Mouse (Mus musculus) cerebellum, postnatal 36 days (tissue): ENCODE measurements around the gene Arl2bp.
A peak's percentile ranks its signal among the peaks of the same experiment; 100 is the strongest.

Source experiments
- DNase-seq, 2 experiments: peaks; one replicate each; pipeline ENCODE4 v3.0.0; 2021 to 2022; ENCODE audit warnings: mixed read lengths in 2 of 2

The Arl2bp gene

DNA sequence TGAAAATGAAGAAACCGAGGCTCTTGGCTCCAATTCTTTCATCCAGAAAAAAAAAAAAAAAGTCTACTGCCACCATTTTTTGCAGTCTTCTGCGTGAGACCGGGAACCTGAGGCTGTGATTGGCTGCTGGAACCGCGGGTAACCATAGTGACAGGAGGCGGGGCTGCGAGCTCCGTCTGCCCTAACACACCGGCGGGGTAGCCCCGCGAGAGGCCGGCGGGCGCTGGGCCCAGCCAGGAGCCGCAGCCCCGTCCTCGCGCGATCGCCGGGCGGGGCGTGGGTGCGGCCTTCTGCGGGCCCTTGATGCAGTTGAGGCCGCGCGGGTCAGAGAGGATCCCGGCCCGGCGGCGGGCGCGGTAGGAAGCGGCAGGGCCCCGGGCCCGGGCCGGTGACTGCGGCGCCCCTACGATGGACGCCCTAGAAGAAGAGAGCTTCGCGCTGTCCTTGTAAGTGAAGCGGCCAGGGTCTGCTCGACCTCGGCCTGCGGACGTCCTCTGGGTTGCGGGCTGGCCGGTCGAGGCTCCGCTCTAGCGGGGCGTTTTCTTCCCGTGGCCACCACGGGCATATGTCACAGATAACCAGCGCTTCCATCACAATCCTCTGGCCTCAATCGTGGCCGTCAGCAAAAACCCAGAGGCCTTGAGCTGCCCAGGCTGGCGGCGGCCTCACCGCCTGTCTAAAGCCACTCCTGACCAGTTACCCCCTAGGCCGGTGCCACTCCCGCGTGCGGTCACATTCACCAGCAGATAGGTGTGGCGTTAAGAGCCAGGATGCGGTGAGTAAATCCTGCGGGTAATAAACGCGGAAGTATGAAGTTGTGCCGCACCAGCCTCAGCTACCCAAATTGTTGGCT lies at the start of gene Arl2bp:
Arl2bp (plus strand) TSS at position 145 of the 853 bp plus-strand sequence.
- DNase-seq, result peak; percentile 92 to 94

DNA sequence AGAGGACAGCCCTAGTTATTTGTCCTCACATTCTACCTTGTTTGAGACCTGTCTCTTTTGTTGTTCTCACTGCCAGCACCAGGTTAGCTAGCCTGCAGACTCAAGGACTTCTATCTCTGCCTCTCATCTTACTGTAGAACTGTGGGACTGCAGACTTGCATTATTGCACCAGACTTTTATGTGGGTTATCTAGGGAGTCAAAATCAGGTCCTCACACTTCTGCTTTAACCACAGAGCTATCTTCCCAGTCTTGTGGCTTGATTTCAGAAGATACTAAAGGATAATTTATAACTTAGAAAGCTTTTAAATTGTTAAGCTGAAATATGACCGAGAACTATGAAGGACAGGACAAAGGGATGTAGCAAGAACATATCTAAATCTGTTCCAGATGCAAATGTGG lies 41.5 kb upstream of the Arl2bp start:
- DNase-seq, result no peak

DNA sequence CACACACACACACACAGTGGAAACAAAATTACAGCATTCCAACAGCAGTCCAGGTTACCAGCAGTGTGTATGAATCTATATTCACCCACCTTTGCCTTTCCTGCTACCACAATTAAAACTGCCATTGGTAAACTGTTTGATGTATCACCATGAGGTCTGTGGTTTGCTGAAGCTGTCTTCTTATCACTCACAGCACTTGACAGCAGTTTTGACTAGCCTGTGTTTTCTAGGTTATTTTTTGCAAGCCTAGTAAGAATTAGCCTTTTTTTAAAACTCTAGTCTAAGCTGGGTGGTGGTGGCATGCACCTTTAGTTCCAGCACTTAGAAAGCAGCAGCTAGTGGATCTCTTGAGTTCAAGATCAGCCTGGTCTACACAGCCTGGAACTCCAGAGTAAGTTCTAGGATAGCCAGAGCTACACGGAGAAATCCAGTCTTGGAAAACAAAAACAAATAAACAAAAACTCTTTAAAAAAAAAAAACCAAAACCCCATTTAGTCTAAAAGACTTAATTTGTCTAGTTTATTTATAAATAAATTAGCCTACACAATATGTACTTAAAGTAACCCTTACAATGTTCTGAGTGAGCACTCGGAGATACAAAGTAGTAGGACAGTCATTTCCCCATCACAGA lies 32.7 kb upstream of the Arl2bp start:
- no peak for DNase-seq

DNA sequence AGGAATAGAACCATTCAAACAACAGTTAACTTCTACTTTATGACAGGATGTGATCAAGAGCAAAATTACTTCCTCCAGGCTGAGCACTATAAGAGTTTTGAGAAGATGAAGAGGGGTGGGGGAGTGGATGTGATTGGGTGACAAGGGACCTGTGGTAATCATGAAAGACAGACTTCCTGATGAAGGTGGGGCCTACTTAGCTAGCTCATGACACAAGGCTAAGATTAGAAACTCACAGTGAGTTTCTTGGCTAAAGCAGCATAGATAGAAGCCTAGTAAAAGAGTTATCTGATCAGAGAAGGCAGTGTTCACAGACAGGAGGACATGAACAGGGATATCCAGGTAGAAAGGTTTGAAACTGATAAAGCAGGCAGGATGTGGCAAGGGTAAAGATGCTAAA lies 32.2 kb upstream of the Arl2bp start:
- DNase-seq, result no peak

DNA sequence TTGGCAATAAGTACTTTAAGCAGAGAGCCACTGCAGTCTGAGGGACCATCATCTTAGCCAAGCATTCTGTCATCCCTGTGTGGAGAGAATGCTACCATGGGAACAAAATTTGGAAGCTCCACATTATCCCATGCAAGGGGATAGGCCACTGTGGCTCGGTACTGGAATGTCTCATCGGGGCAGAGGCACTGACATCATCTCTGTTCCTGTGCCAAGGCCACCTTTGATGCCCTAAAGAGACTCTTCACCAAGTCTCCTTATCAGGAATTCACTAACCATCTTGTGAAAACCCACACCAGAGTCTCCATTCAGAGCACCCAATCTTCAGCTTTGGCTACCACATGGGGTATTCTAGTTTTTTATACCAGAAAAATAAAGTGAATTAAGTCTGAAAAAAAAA lies 25.2 kb upstream of the Arl2bp start:
- DNase-seq, result no peak

DNA sequence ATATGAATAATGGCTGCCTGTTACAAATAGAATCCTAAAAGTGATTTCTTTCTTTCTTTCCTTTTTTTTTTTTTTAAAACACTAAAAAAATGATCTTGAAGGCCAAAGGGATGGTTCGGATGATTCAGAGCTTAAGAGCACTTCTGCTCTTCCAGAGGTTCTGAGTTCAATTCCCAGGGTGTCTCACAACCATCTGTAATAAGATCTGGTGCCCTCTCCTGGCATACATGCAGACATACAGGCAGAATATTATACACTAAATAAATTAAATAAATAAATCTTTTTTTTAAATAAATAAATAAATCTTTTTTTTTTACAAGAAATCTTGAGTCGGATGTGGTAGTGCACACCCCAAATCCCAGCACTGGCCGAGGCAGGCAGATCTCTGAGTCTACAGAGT lies 24.5 kb upstream of the Arl2bp start:
- DNase-seq, result no peak

DNA sequence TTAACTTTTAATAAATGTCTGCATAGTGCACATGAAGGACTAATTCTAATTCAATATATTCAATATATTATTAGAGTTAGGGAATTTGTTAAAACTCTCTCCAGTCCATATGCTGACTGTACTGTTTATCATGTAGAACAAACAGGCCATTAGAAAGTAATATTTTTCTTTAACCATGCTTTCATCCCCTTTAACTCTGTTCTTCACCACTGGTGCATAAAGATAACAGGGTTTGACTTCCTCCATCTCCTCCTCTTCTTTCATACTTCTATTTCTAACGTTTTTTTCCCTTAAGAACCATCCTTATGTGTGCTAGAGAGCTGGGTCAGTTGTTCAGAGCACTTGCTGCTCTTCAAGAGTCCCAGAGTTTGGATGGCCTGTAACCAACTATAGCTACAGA lies 21.2 kb upstream of the Arl2bp start:
- no peak for DNase-seq

DNA sequence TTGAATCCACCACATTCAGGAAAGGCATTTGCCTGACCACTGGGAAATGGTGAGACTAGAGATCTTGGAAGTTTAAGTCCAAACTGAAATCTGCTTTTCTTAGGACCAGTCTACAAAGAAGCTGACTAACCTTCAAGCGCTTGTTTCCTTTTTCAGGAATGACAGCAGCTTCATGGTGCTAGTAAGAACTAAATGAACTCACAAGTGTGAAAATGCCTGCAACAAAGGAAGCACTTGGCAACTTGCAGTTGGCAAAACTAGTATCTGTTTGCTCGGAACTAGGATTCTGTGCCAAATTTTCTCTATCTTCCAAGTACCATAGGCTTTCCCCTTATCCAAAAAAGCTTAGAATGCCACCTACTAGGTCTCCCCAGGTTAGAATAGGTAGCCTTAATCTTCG lies 20.2 kb upstream of the Arl2bp start:
- no peak for DNase-seq

DNA sequence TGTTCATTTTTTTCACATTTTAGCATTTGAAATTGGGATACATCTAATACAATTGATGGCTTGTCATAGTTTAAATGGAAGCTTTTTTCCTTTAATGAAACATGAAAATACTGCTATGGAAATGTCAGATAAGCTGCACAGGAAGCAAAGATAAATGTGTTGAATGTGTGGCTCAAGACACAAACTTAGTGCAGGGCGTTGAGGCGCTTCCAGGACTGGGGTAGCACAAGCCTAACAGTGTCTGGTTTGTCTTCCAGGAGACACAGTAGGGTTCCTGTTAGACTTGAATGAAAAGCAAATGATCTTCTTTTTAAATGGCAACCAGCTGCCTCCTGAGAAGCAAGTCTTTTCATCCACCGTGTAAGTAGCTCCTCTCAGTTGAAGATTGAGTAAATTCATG lies 16.9 kb upstream of the Arl2bp start:
- DNase-seq, result no peak

DNA sequence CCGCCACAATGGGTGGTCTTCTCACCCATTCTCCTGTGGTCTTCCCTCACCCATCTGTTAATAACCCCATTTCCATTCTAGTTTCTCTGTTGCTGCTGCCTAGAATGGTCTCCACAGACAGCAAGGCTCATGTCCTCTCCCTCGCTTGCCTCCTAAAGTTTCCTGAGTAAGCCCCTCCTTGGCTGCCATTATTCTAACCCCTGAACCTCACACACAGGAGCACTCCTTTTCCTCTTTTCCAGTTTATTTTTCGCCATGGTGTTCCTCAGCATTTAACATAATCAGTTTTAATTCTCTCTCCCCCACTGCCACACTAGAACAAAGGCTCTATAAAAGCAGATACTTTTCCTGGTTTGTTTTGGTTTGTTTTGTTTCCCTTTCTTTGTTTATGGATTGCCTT lies 13.4 kb upstream of the Arl2bp start:
- no peak for DNase-seq

DNA sequence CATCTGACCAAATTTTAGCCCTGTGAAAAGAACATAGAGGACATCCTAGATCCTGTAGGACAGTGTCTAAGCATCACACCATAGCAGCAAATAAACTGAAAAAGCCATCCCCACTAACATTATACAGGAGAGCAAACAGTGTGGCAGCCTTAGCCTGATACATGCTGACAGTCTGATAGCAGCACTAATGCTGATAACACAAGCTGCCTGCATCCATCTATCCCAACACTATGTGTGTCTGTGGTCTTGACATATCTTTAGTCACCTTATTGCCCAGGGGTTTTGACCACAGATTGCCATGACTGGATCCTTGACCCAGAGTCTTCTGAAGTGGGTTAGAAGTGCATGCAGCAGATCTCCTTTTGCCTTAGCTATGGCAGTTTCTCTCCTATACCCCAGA lies 11.4 kb upstream of the Arl2bp start:
- no peak for DNase-seq

DNA sequence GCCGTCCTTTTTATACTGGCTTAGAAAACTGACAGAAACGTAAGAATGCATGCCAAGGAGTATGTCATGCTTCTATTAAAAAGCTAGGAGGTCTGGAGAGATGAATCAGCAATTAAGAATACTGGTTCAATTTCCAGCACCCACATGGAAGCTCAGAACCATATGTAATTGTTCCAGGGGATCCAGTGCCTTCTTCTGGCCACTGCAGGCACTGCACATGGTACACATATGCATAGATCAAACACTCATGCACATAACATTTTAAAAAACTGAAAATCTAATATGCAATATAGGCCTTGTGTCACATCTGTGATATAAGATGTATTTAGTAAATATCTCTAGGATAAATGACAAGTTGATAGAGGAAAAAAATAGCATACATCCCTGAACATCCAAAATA lies 8.4 kb upstream of the Arl2bp start:
- DNase-seq, result no peak

DNA sequence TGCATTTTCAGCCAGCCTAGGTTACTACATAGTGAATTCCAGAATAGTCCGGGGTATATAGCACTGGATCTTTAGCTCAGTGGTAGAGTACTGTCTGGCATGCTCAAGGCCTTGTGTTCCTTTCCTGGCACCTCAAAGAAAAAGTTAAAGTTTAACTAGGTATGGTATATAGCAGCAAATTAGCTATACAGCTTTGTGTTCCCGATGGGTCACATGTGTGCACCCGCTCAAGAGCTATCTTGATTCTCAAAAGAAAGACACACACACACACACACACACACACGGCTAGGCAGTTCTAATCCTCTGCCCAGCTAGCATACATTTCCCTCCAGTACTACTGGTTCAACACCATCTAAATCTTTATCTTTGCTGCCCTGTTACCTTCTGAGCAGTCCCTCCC lies 6.0 kb upstream of the Arl2bp start:
- DNase-seq, result no peak

DNA sequence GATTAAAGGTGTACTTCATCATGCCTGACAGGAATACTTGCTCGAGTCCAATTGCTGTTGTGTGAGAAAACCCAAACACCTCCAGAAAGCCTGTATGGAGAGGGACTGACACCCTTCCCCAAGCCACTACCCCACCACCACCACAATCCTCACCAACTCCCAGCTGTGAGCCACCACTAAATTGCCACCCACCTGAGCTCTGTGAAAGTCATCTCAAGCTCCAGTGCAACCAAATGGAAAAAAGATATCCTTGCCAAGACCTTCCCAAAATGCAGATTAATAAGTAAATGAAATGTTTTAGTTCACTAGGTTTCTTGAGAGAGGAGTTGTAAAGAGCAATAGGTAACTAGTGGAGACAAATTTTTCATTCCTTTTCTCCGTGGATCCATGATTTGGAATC lies 1.7 kb upstream of the Arl2bp start:
- DNase-seq, result no peak

DNA sequence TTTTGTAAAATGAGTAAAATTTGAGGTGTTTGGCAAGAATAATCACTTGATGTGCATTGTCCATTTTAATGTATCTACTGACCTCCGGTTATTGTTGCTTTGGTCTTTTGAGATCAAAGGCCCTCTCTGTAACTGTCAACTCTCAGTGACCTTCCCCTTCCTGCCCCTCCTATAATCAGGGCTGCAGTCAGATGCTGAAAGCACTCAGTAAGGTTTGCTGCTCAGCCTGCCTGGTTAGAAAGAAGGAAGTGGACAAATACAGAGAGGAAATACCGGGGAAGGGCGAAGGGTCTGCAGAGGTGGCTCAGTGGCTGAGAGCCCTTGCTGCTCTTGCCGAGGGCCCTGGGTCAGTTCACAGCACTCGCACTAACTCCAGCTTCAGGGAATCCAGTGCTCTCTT lies 8.0 kb downstream of the Arl2bp start:
- no peak for DNase-seq

DNA sequence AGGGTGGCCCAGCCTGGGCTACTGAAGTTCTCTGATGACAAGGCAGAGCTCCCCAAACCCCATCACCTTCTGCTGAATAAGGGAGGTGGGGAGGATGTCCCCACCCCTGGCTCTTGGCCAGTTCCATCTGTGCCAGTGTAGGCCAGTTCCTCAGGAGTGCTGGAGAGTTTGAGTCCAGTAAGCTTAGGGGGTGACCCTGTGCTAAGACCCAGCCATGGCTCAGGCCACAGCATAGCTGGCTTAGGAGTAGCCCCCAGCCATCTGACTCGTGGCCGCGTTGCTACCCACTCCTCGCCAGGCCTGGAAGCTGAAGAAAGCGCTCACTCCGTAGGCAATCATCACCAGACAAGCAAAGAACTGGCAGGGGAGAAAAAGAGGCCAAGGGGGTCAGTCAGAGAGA lies 9.5 kb downstream of the Arl2bp start:
- DNase-seq, result no peak

DNA sequence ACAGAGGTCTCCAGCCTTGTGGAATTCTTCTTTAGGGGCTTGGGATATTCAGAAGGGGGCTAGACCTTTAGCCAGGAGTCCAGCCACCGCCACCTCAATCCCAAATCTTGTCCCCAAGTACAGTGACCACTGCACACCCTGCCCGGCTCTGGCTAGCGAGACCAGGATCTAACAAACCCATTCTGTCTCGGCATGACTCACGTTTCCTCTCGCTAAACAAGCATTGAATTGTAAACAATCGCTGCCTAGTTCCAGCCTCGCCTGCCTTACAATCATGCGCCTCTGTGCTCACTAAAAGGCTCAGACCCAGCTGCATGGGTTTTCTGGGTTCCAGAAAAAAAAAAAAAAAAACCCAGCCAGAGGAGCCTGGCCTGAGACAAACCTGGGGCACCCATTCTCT lies 12.2 kb downstream of the Arl2bp start:
- no peak for DNase-seq

DNA sequence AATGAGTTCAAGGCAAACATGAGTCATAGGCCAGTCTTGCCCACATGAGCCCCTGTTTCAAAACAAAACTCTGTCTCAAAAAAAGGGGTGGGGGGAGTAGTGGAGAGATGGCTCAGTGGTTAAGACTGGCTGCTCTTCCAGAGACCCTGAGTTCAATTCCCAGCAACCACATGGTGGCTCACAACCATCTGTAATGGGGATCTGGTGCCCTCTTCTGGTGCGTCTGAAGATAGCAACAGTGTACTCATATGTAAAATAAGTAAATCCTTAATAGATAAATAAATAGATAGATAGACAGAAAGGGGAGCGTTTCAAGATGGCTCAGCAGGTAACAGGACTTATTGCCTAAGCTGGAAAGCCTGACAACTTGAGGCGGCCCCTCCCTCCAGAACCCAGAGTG lies 14.0 kb downstream of the Arl2bp start:
- DNase-seq, result no peak

DNA sequence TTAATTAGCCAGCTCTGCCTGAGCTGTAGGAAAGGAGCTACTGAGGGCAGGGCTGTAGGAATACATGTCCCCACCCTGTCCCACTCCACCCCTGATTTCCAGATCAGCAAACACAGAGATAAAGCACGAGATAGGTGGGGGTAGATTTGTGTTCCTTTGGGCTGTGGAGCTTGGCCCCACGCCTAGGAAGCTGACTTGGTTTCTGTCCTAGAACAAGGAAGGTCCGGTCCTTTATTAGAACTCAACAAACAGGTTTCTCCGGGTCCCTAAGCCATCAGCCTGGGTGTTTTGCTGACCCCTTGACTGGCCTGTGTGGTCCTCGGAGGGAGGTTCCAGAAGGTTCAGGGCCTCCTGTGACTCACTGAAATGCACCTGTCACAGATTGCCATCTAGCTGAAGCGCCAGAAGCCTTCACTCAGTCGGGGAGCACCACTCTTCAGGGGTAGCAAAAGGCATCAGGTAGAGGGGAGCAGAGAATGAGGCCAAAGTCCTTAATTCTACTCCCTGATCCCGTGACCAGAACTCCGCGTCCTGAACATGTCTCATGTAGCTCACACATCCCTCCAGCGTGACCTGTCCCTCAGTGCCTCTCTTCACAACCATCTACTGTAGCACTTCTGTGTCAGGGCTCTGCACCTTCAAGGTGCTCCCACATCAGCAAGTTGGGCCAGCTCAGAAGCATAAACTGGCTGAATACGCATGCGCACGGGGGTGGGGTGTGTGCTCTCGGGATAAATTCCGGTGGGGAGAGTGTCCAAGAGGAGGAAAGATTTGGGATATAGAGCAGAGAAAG lies 16.5 kb downstream of the Arl2bp start:
- DNase-seq, result no peak

DNA sequence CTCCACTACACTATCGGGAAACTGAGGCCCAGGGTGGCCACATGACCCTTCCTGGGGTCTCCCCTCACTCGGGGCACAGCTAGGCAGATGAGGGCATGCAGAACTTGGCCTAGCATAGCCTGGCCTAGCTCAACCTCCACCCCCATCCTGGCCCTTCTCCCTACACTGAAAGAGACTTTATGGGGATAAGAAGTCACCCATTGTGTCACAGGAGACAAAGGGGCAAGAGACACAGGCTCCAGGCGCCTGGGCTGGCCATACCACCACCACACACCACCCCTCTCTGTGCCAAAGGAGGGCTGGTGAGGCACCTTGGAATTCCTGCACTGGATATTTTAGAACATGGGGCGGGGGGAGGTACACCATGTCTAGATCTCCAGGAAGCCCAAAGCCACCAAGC lies 17.9 kb downstream of the Arl2bp start:
- DNase-seq, result no peak

DNA sequence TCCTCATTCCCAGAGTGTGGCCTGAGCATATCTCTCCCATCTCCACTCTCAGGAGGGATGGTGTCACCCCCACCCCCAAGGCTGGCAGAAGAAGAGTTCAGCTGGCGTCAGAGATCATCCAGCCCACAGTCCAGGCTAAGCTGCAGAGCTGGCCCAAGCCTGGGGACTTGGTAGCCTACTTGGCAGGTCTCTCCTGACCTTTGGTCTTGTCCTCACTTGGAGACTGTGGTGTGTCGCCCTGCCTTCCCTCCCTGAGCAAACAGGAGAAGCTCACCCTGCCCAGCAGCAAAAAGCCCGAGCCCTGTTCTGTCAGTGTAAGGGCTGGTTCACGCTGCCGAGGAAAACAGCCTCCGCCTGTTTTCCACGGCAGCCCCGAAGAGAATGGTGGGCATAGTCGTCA lies 19.6 kb downstream of the Arl2bp start:
- no peak for DNase-seq

DNA sequence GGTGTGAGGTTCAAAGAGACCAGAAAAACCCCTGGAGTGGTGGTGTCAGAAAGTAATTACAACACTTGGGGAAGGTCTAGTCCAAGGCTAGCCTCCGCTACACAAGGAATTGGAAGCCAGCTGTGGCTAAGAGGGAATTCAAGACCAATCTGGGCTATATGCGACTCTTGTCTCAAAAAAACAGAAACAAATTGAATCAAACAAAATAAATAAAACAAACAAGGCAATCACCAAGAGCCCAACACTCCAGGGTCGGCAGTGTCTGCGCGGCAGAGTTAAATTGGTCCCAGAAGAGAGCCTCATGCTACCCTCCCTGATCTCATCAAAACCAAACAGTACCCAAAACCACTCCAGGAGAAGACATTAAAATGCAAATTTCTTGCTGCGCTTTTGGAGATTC lies 28.3 kb downstream of the Arl2bp start:
- no peak for DNase-seq

DNA sequence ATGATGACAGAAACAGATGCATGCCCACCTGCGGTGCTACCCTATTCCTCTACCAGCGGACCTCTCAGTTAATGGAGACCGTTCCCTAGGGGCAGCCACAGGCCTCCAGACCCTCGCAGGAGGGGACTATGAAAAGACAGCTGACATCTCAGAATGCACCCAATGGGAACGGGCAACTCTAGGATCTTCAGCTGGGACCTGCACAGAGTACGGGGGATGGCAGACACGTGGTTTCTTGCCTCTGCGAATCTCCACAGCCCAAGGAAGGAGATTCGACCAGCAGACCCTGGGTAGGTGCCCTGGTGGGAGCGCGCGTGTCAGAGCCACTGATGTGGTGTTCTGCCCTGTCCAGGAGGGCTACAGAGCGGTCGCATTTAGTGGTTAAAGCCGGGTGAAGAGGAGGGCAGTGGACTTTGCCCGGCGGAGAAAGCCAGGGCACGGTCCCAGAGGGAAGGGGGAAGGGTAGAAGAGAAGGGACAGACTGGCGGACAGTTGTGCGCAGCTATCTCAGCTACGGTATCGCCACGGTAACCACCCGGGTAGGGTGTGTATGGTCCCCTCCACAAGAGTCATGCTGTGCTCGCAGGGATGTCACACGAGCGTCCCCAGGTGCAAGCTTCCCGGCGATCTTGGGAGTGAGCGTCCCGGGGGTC lies 29.1 kb downstream of the Arl2bp start:
- no peak for DNase-seq
